Mouse (Mus musculus) stomach, postnatal 0 days (tissue): ENCODE measurements at regions not wholly inside any gene's neighbourhood (a gene's known extent, or its start where the extent isn't known, plus 50 kb on each side); places are given as distances from the start of the nearest gene placed in this dataset.

Source experiments
- CTCF ChIP-seq: IDR thresholded peaks from 2 replicates; pipeline ENCODE4 v1.5.1; 2016; ENCODE audit warnings: antibody characterized with exemption, low read depth, mild to moderate bottlenecking, moderate library complexity
- EP300 ChIP-seq: optimal IDR thresholded peaks from 2 replicates; pipeline ENCODE3; 2016; ENCODE audit warnings: antibody characterized with exemption

DNA sequence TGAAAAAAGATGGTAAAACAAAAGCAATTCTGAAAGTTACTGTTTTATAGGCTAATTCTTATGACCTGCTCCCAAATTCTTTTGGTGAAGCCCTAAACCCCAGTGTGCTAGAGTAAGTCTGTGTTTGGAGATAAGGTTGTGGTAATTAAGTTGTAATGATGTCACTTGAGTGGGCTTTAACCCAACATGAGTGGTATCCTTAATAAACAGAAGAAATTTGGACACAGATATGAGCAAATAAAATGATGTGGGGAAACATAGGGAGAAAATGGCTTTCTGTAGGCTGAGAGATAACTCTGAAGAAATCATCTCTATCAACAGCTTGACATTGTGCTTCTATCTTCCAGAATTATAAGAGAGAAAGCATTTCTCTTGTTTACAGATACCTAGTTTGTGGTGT is 117.1 kb upstream of the Acsl4 start:
- TF ChIP-seq CTCF (no peak), EP300 (no peak)
